Comparison of ENCODE assay signal across 8 mouse cellular contexts in genomic region chr1:128591721-128592210, GRCm38 (mm10). TPM values are rescaled to one million over a fixed set of nuclear protein-coding genes. Genes with fewer than 3 reads are reported as not detected.
DNase-seq lines count a peak whose midpoint lies in the region; ATAC-seq and TF ChIP-seq lines count a peak whose summit lies in the region.

No protein-coding gene starts in this region.

- H3K9ac ChIP-seq in heart, adult 2 months (ENCODE audit: low read depth, low read length) = peak overlapping the region; percentile 66
- peak overlapping the region; percentile 44 for H3K9ac ChIP-seq in ES-E14 (ENCODE audit: insufficient read depth, low read depth, low read length, poor library complexity, severe bottlenecking)
- H3K9ac ChIP-seq in intestine, postnatal 0 days (ENCODE audit: low read depth, low read length) = 0 out of 2 replicates have a peak overlapping the region, but pooled peaks have one; percentile 8
- H3K9ac ChIP-seq in midbrain, embryonic 12.5 days (replicated peaks) = peak overlapping the region; percentile 90

- no peak for TF ChIP-seq POLR2A in heart, adult 2 months (IDR thresholded peaks at IDR 0.05; ENCODE audit: insufficient read depth, low read depth, low read length)

- peak overlapping the region; percentile 49 for H3K4me3 ChIP-seq in heart, adult 2 months
- peak overlapping the region; percentile 61 to 65 for H3K4me3 ChIP-seq in ES-E14 (ENCODE audit: insufficient read depth in 1 of 2, low read depth in 1 of 2, low read length in 2 of 2, poor library complexity in 1 of 2, severe bottlenecking in 1 of 2)
- peak overlapping the region; percentile 78 for H3K4me3 ChIP-seq in forebrain, embryonic 10.5 days
- H3K4me3 ChIP-seq in intestine, postnatal 0 days (ENCODE audit: low read depth, low read length) = peak overlapping the region; percentile 52
- H3K4me3 ChIP-seq in midbrain, embryonic 12.5 days = peak overlapping the region; percentile 84

- H3K36me3 ChIP-seq in heart, adult 2 months (ENCODE audit: control insufficient read depth, insufficient read depth, low read length) = no peaks in the 10 kb centered on the region
- no peaks in the 10 kb centered on the region for H3K36me3 ChIP-seq in ES-E14 (ENCODE audit: control insufficient read depth, insufficient read depth, low read length, poor library complexity, severe bottlenecking)
- peaks cover 21% of the 10 kb centered on the region for H3K36me3 ChIP-seq in forebrain, embryonic 10.5 days (replicated peaks)
- no peaks in the 10 kb centered on the region for H3K36me3 ChIP-seq in intestine, postnatal 0 days (ENCODE audit: control insufficient read depth, insufficient read depth)
- H3K36me3 ChIP-seq in midbrain, embryonic 12.5 days = peaks cover 11% of the 10 kb centered on the region

- intact Hi-C loops in heart, adult 2 months (cut with DNase I) = loop anchor here (1.0 to 2.0 kb wide), 4 partner anchors 119 to 233 kb away; no protein-coding TSS in a partner anchor

- no peak for TF ChIP-seq EP300 in heart, adult 2 months (IDR thresholded peaks at IDR 0.05; ENCODE audit: insufficient read depth, low read depth, low read length)

- no peaks in the 10 kb centered on the region for H3K27me3 ChIP-seq in heart, adult 2 months (ENCODE audit: control insufficient read depth, insufficient read depth, low read length)
- H3K27me3 ChIP-seq in forebrain, embryonic 10.5 days (ENCODE audit: poor library complexity, severe bottlenecking) = peaks cover 65% of the 10 kb centered on the region
- H3K27me3 ChIP-seq in intestine, postnatal 0 days (replicated peaks; ENCODE audit: control insufficient read depth, insufficient read depth, low read length) = peaks cover 16% of the 10 kb centered on the region
- H3K27me3 ChIP-seq in midbrain, embryonic 12.5 days = no peaks in the 10 kb centered on the region

- under 1% methylated on average over 20 of the region's 20 CpGs for WGBS in heart, adult 2 months
- under 1% methylated on average over 20 of the region's 20 CpGs for WGBS in forebrain, embryonic 10.5 days
- WGBS in intestine, postnatal 0 days = under 1% methylated on average over 16 of the region's 20 CpGs
- under 1% methylated on average over 20 of the region's 20 CpGs for WGBS in midbrain, embryonic 12.5 days

- TF ChIP-seq CTCF in heart, adult 2 months (IDR thresholded peaks at IDR 0.05) = no peak
- no peak for TF ChIP-seq CTCF in intestine, postnatal 0 days (IDR thresholded peaks at IDR 0.05; ENCODE audit: low read depth)

- no peaks in the 10 kb centered on the region for H3K4me1 ChIP-seq in heart, adult 2 months (ENCODE audit: control insufficient read depth, insufficient read depth, low read length)
- H3K4me1 ChIP-seq in ES-E14 (ENCODE audit: control insufficient read depth in 2 of 2, insufficient read depth in 2 of 2, low read length in 2 of 2, poor library complexity in 1 of 2) = peaks cover 0 to 2% of the 10 kb centered on the region in 2 experiments; a peak in 1 of 4 replicates
- H3K4me1 ChIP-seq in forebrain, embryonic 10.5 days = peaks cover 78% of the 10 kb centered on the region
- peaks cover 8% of the 10 kb centered on the region; the same call in 1 of the 2 replicates for H3K4me1 ChIP-seq in intestine, postnatal 0 days (replicated peaks; ENCODE audit: control insufficient read depth, insufficient read depth, low read length)
- peaks cover 71% of the 10 kb centered on the region for H3K4me1 ChIP-seq in midbrain, embryonic 12.5 days

- no peak for DNase-seq in heart, adult 2 months
- DNase-seq in heart, adult 9 months (ENCODE audit: low spot score in 2 of 2) = no peak
- peak; percentile 30 for DNase-seq in ES-E14 (ENCODE audit: low read depth, low spot score)
- DNase-seq in forebrain, embryonic 10.5 days (ENCODE audit: extremely low spot score, low spot score) = peak; percentile 64
- DNase-seq in left cerebral cortex, adult 18-20 months (ENCODE audit: low spot score in 2 of 2) = no peak

- peak; percentile 39 for ATAC-seq in intestine, postnatal 0 days
- ATAC-seq in midbrain, embryonic 12.5 days (ENCODE audit: low FRiP score, low read depth) = no peak
- no peak for ATAC-seq in granulocyte monocyte progenitor cell, adult 5-6 weeks (replicated peaks; ENCODE audit: poor library complexity, severe bottlenecking)

- peak overlapping the region; percentile 88 for H3K4me2 ChIP-seq in intestine, postnatal 0 days (replicated peaks; ENCODE audit: low read depth)
- H3K4me2 ChIP-seq in midbrain, embryonic 12.5 days (replicated peaks) = peak overlapping the region; percentile 74

- H3K79me2 ChIP-seq in heart, adult 2 months (replicated peaks; ENCODE audit: control insufficient read depth, insufficient read depth, low read length) = no peaks in the 10 kb centered on the region

- in situ Hi-C loops in ES-E14 (cut with MboI; ENCODE audit: low sequenced_read_pairs in 2 of 2, unreplicated experiment in 2 of 2) = no loop called here

- peak overlapping the region; percentile 36 for H3K27ac ChIP-seq in heart, adult 2 months
- H3K27ac ChIP-seq in ES-E14 (ENCODE audit: insufficient read depth, low read depth, low read length, poor library complexity, severe bottlenecking) = no peak overlapping the region
- H3K27ac ChIP-seq in forebrain, embryonic 10.5 days = peak overlapping the region; percentile 93
- no peak overlapping the region for H3K27ac ChIP-seq in intestine, postnatal 0 days (ENCODE audit: low read depth, low read length)
- H3K27ac ChIP-seq in midbrain, embryonic 12.5 days (replicated peaks) = peak overlapping the region; percentile 88

- no peaks in the 10 kb centered on the region for H3K9me3 ChIP-seq in ES-E14 (ENCODE audit: control insufficient read depth, insufficient read depth, low read depth, low read length)
- H3K9me3 ChIP-seq in forebrain, embryonic 10.5 days = no peaks in the 10 kb centered on the region
- no peaks in the 10 kb centered on the region for H3K9me3 ChIP-seq in intestine, postnatal 0 days (ENCODE audit: control insufficient read depth)
- no peaks in the 10 kb centered on the region for H3K9me3 ChIP-seq in midbrain, embryonic 12.5 days

TF ChIP-seq in ES-E14, 5 proteins besides CTCF, POLR2A, EP300 and RAD21:
- TF ChIP-seq MAFK (IDR thresholded peaks at IDR 0.05; ENCODE audit: insufficient read depth, low read depth, low read length) (no peak), ZC3H11A (IDR thresholded peaks at IDR 0.05; ENCODE audit: borderline replicate concordance, low read depth, low read length) (no peak), CHD2 (IDR thresholded peaks at IDR 0.05; ENCODE audit: low read depth, low read length) (no peak)

RNA-seq across cellular contexts. Expression of gene Cxcr4, which starts 0.3 kb away (rescaled TPM):
- total RNA-seq in heart, adult 2 months (2021) = 1 to 10 TPM; 7.0 to 7.8 TPM
- 28.4 and 29.8 TPM in 2 replicates for polyA plus RNA-seq in heart, adult 2 months (2012; rRNA removed)
- 1.5 and 2.6 TPM in 2 replicates for total RNA-seq in ES-E14 (2012; rRNA removed)
- polyA plus RNA-seq in forebrain, embryonic 10.5 days (2016; fragmentation: Nextera tagmentation; extraction: Ambion mirVana) = 6.6 and 7.9 TPM in 2 replicates
- 1.3 TPM in 2 replicates for polyA plus RNA-seq in intestine, postnatal 0 days (2015; fragmentation: Nextera tagmentation; extraction: Ambion mirVana)
- polyA plus RNA-seq in midbrain, embryonic 12.5 days (2016; fragmentation: Nextera tagmentation; extraction: Ambion mirVana) = 18.9 and 19.4 TPM in 2 replicates
- total RNA-seq in left cerebral cortex, adult 18-20 months (2021) = 1 to 10 TPM; 1.5 to 1.7 TPM
- total RNA-seq in granulocyte monocyte progenitor cell, adult 5-6 weeks (2014; fragmentation: Nextera tagmentation) = 151 and 195 TPM in 2 replicates
- total RNA-seq in granulocyte monocyte progenitor cell, adult 5-6 weeks (2017) = 178 and 196 TPM in 2 replicates

Comparison
In these comparisons a context has a peak if more than half of its experiments do, and no peak if none do; other contexts are left out.
1. DNase-seq: peak in ES-E14 (single experiment) and forebrain, embryonic 10.5 days (single experiment); none in heart, adult 2 months (0 of 2), heart, adult 9 months (0 of 2) and left cerebral cortex, adult 18-20 months (0 of 2).
2. H3K27ac ChIP-seq: peak in heart, adult 2 months (single experiment), forebrain, embryonic 10.5 days (single experiment) and midbrain, embryonic 12.5 days (single experiment); none in ES-E14 (single experiment) and intestine, postnatal 0 days (single experiment).
3. H3K9ac ChIP-seq: peak in every context shown above with its lines; median percentile 90 in midbrain, embryonic 12.5 days; 66 in heart, adult 2 months; 44 in ES-E14; 8 in intestine, postnatal 0 days.
4. RNA of gene Cxcr4, which starts 0.3 kb away (total RNA-seq): 151 to 196 TPM in granulocyte monocyte progenitor cell, adult 5-6 weeks; 7.0 to 7.8 TPM in heart, adult 2 months, 1.5 to 2.6 TPM in ES-E14 and 1.5 to 1.7 TPM in left cerebral cortex, adult 18-20 months; every median in the first group is over 10 times any median in the second.
5. Peak in every context shown above with its lines, with median percentiles within 50 percentile points of each other: H3K4me3 ChIP-seq.